Mouse (Mus musculus): ENCODE measurements around the gene Ubap2l.

The Ubap2l gene

GRCm38 (mm10) chr3:89965972-89966371, 86.5 kb downstream of the Ubap2l start:
- peak; percentile 89 for DNase-seq

- peak; percentile 87 for DNase-seq
Measured at GRCm38 (mm10) chr3:89965557-89965956, 86.9 kb downstream of the Ubap2l start.

- peak; percentile 98 for DNase-seq
Measured at GRCm38 (mm10) chr3:89963926-89964739, 88.3 kb downstream of the Ubap2l start.

GRCm38 (mm10) chr3:89963221-89963763, 89.1 kb downstream of the Ubap2l start, which contains the start of gene Atp8b2:
Gene Atp8b2 (minus strand): TSS chr3:89963508.
- peak; percentile 98 for DNase-seq

- no peak for DNase-seq
Measured at GRCm38 (mm10) chr3:89962751-89963220, 89.6 kb downstream of the Ubap2l start.

- peak; percentile 97 for DNase-seq
Measured at GRCm38 (mm10) chr3:89962059-89962750, 90.2 kb downstream of the Ubap2l start.

- DNase-seq = peak; percentile 94
Measured at GRCm38 (mm10) chr3:89961436-89961835, 91.0 kb downstream of the Ubap2l start.

GRCm38 (mm10) chr3:89960469-89960868, 92.0 kb downstream of the Ubap2l start:
- DNase-seq = peak; percentile 99

GRCm38 (mm10) chr3:89959435-89959834, 93.0 kb downstream of the Ubap2l start:
- peak; percentile 93 for DNase-seq

- DNase-seq = no peak
Measured at GRCm38 (mm10) chr3:89957880-89958279, 94.5 kb downstream of the Ubap2l start.

GRCm38 (mm10) chr3:89956177-89956971, 96.1 kb downstream of the Ubap2l start:
- DNase-seq = no peak

- DNase-seq = peak; percentile 93
Measured at GRCm38 (mm10) chr3:89953420-89953819, 99.0 kb downstream of the Ubap2l start.
